Mouse (Mus musculus) left cerebral cortex, postnatal 10 days (tissue): Measurements from ENCODE around the gene H2afb3. TPM values are rescaled to one million over a fixed set of nuclear protein-coding genes. Genes with fewer than 3 reads are reported as not detected.
"Not testable (repeated sequence)": the region's sequence is repeated elsewhere in the genome, so short reads cannot be mapped to it uniquely, and the experiment has no call there.

Source experiments
- DNase-seq, 2 experiments: peaks; one replicate each; pipeline ENCODE4 v3.0.0; 2021 to 2022; ENCODE audit warnings: low spot score in 2 of 2, mixed read lengths in 1 of 2; ENCODE audit errors: extremely low spot score in 1 of 2
- intact Hi-C: fragments of 180-260 bp; cut with DNase I; formaldehyde crosslinking; loops from one replicate; pipeline ENCODE4 v1.15.1; 2025
- total RNA-seq, 2 experiments: library from RNA; stranded (reverse); gene quantifications; 2 replicates each; pipeline ENCODE4 v1.2.3; 2021

H2afb3 gene
- total RNA-seq = not detected

DNA sequence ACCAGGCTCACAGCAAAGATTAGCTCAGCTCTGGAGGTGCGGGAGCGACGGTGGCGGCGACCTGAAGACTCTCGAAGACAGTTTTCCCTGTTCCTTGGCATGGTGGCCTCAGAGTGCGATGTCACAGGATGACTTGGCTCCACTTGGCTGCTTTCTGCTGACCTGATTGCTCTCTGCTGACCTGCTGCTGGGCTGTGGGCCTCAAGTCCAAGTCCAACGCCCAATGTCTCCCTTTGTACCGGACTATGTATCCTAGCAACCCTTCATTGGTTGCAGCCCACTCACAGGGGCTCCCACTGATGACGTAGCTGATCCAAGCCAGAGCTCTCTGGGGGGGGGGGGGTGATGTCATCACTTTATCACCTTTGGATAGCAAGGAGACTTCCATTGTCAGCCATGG lies at the start of gene H2afb3:
Gene H2afb3, minus strand, starts transcription at position 101 of the 400 bp plus-strand sequence.
- DNase-seq, intact Hi-C loops: not testable (repeated sequence)

DNA sequence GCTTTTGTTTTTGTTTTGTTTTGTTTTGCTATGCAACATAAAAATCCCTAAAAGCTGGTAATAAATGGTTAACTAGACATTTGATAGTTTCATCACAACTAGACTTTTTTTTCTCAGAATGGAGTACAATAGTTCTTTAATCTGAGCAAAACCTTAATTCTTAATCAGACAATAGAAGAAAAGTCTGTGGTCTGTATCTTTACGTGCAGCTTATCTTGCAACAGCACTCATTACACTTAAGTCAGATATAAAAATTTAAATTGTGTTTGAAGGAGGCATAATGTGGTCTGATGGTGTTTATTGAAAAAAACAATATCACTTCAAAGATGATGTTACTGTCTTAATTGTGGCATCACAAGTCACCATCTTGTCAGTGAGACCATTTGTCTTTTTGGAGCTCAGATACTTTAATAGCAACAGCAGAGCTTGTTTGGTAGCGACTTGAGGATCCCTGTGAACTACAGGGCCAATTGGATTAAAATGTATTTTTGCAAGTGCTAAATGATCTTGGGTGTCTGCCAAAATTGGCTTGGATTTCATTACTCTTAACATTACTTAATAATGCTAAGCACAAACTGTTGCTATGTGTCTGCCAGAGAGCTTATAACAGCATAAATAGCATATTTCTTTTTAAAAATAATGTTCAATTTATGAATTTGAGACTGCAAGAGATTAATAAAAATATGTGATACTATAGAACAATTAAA lies 11.3 kb downstream of the H2afb3 start:
- intact Hi-C loops = no loop called here
- DNase-seq = no peak

DNA sequence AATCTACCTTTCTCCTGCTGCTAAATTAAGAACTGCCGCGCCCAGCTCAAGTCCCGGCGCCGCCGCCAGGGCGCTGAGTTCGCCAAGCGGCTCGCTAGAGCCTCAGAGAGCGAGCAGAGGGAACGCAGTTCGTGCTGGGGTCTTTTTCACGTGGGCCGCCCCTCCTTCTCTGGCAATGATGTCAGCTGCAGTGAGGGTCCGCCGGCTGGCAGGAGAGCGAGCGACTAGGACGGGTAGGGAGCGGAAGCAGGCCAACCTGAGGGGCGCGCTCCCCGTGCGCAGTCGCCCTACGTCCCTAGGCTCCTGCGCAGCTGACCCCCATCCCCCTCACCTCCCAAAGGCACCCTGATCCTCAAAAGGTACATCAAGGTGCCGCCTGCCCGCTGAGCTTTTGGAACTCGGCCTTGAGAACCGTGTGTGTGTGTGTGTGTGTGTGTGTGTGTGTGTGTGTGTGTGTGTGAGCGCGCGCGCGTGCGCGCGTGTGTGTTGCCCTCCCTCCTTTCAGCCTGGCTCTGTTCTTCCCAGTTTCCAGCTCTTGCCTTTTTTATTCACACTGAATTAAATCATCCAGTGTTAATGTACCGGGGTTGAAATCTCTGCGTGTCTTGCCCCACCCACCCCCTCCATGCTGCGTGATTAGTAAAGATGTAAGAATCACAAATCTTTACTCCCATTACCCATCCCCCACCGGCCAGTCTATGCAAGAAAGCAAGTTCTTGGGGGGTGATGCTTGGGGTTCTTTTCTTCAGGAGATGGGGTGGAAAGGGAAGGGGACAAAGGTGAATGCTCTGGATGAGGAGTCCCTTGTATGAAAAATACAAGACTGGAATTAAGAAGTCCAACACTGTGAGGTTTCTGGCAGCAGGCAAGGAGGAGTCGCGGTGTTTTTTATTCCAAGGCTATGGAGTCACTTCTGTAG lies 19.8 kb downstream of the H2afb3 start:
- intact Hi-C loops = loop anchor here (10.0 kb wide), 1 partner anchor 1872 kb away; no protein-coding TSS in a partner anchor
- DNase-seq = peak; percentile 4 to 29

DNA sequence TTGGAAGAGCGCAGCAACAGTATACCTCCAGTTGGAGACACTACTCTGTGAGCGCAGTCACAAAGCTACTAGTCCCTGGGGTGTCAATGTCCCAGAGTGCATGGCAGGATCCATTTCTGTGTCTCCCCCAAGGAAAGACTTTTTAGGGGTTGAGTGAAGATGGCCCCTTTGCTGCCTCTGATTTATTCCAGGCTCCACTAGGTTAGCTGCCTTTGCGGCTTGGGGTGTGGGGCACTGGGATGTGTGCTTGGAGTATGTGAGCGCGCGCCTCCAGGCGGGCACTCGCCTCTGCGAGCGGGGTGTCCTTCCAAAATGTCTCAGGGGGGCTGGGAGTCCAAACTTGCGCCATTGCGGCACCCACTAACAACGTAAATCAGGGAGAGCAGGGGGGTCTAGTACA lies 21.2 kb downstream of the H2afb3 start:
- peak; percentile 4 to 24 for DNase-seq
- intact Hi-C loops = loop anchor here (10.0 kb wide), 1 partner anchor 1873 kb away; no protein-coding TSS in a partner anchor

DNA sequence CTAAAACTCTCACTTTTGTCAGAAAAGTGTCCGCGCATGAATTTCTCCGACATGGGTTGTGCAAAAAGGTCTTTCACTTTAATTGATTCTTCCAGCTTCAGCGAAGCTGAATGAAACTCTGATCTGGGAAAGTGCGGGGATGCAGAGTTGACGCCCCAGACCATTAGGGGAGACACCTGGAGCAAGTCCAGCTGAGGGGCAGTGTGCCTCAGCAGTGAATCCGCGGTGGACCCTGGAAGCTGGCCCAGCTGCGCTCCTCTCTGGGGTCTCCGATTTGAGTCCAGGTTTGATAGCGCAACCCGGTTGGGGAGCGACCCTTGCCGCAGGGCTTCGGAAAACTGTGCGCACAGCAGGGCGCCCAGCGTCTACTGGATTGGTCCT lies 22.0 kb downstream of the H2afb3 start:
- intact Hi-C loops = loop anchor here (10.0 kb wide), 1 partner anchor 1874 kb away; no protein-coding TSS in a partner anchor
- peak; percentile 2 to 22 for DNase-seq

DNA sequence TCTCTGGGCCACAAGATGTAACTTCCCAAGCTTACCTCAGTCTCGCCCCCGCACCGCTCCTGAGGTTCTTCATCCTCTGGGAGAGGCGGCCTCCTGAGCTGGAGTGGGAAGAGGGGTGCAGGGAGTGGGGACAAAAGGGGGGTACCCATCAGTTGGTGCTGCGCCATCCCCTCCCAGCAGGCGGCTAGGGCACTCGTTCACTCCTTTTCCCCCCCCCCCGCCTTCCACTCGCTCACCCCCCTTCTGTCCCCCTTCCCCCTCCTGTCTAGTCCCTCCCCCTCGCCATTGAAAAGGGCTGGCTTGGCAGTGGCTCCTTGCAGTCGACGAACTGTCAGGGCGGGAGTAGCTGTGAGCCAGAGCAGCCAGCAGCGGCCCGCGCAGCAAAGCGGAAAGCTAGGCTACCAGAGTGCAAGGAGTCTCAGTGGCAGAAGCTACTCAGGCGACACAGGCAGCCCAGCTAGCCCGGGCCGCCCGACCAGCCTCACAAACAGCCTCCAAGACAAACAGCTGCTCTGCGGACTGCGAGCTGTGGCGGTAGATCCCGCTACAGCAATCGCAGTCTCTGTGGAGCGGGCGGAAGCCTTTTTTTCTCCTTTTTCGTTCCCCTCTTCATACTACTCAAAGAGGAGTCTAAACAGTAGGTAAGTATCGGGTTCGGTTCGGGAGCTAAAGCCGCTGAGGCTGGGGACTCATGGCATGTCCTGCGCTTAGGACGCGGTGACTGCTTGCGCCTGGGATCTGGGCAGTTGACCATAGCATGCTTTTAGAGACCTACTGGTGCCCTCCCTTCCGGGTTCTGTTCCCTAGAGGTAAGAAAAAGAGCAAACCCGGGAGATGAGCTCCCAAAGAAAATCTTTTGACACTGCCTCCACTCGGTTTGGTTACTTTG lies 22.6 kb downstream of the H2afb3 start, which contains the start of gene Pcdh11x:
Gene Pcdh11x, plus strand, starts transcription at position 249 of the 889 bp plus-strand sequence.
- peak; percentile 56 to 69 for DNase-seq
- intact Hi-C loops = loop anchor here (10.0 kb wide), 1 partner anchor 1875 kb away; no protein-coding TSS in a partner anchor

DNA sequence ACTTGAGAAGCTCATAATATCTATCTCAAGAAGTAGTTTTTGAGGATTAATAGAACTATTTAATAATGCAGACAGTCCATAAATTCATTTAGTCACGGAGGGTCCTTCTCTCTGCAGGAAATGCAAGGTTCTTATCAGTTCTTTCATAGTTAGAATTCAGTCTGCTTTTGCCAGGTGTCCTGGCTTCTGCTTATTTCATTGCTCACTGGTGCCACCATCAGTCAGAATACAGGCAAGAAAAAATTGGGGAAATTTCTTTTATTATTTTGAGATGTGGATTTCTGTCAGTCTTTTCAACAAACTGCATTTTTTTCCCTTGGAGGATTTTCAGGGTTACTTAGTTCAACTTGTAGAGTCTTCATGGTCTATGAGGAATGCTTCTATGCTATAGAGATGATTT lies 25.4 kb downstream of the H2afb3 start:
- DNase-seq = no peak
- intact Hi-C loops = no loop called here

DNA sequence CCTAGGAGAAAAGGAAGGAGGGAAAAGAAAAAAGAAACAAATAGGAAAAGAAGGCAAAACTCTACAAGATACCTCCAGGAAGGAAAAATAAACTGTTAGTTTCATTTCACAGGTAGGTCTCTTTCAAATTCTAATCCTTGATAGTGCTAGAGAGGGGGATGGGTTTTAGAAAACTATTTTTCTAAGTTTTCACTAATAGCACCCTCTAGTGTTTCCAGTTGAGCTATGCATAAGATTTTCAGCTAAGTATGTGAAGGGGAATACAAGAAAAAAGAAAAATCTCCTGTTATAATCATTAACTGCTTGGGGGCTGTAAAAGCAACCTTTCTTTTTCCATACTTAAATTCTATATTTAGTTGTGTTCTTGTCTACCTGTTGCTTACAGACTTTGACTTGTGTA lies 27.4 kb downstream of the H2afb3 start:
- intact Hi-C loops = no loop called here
- peak in 1 of 2 experiments; percentile 23 for DNase-seq

Other genes with a start within 250 kb of the H2afb3 start
- gene Pcdh11x, start 22.8 kb downstream of the H2afb3 start, total RNA-seq = 10 to 100 TPM; 44.9 to 60.2 TPM